Mouse (Mus musculus) limb, embryonic 12.5 days (tissue): ENCODE measurements at regions not wholly inside any gene's neighbourhood (a gene's known extent, or its start where the extent isn't known, plus 50 kb on each side); places are given as distances from the start of the nearest gene placed in this dataset.

Experiments used
- ATAC-seq: fragments of 200-750 bp; cut with Nextera tagmentation; 2 replicates; pipeline ENCODE4 v1.8.0; 2017; ENCODE audit warnings: low read depth, moderate TSS enrichment; ENCODE audit not compliant: insufficient number of reproducible peaks, insufficient read depth, low FRiP score, low TSS enrichment
- H3K27ac ChIP-seq: fragments of 300-500 bp; sonication (generic); 2 replicates; pipeline ENCODE4 v1.5.1; 2016; ENCODE audit warnings: mild to moderate bottlenecking, moderate library complexity
- H3K27me3 ChIP-seq: fragments of 300-500 bp; sonication (generic); 2 replicates; pipeline ENCODE4 v1.6.1; 2016; ENCODE audit warnings: mild to moderate bottlenecking, moderate library complexity
- H3K36me3 ChIP-seq: fragments of 300-500 bp; sonication (generic); 2 replicates; pipeline ENCODE4 v1.6.1; 2016; ENCODE audit warnings: mild to moderate bottlenecking, moderate library complexity
- H3K4me1 ChIP-seq: fragments of 300-500 bp; sonication (generic); replicated peaks from 2 replicates; pipeline ENCODE4 v1.6.1; 2016
- H3K4me2 ChIP-seq: fragments of 300-500 bp; sonication (generic); 2 replicates; pipeline ENCODE4 v1.6.1; 2016; ENCODE audit warnings: mild to moderate bottlenecking, moderate library complexity
- H3K4me3 ChIP-seq: fragments of 300-500 bp; sonication (generic); replicated peaks from 2 replicates; pipeline ENCODE4 v1.5.1; 2016; ENCODE audit warnings: mild to moderate bottlenecking
- H3K9ac ChIP-seq: fragments of 300-500 bp; sonication (generic); replicated peaks from 2 replicates; pipeline ENCODE4 v1.6.1; 2016; ENCODE audit warnings: mild to moderate bottlenecking, moderate library complexity
- H3K9me3 ChIP-seq: fragments of 300-500 bp; sonication (generic); 2 replicates; pipeline ENCODE4 v1.6.1; 2016; ENCODE audit warnings: mild to moderate bottlenecking, moderate library complexity
- WGBS: fragments of 180-500 bp; shearing (Covaris S2); methylation state at CpG from one replicate; pipeline ENCODE4 v1.1.7; 2016; 5-methylcytosine and 5-hydroxymethylcytosine counted together

DNA sequence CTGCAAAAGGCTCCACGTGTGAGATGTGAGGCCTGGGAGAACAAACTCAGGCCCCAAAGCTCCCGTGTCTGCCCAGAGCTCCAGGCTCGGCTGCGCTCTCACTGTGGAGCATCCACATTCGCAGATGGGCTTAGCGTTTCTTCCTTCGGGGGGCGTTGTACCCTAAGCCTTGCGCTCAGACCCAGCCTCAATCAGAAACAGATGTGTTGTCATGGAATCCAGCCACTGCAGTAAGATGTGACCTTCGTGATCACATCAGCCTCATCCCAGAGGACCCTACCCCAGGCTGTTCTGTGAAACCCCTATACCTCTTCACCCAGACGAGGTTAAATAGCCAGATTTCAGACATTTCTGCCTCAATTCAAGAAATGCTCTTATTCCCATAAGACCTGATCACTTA is 260.1 kb downstream of the Cxcl12 start:
- no peaks in the 10 kb centered on the region for H3K36me3 ChIP-seq
- WGBS: 48% methylated on average over 11 of the region's 11 CpGs
- no peak overlapping the region for H3K4me2 ChIP-seq
- no peaks in the 10 kb centered on the region for H3K9me3 ChIP-seq
- ATAC-seq: no peak
- H3K27ac ChIP-seq: peak overlapping the region; percentile 83
- no peak overlapping the region for H3K4me3 ChIP-seq
- no peak overlapping the region for H3K9ac ChIP-seq
- peaks cover 51% of the 10 kb centered on the region for H3K4me1 ChIP-seq
- H3K27me3 ChIP-seq: no peaks in the 10 kb centered on the region; the same call in 1 of the 2 replicates

DNA sequence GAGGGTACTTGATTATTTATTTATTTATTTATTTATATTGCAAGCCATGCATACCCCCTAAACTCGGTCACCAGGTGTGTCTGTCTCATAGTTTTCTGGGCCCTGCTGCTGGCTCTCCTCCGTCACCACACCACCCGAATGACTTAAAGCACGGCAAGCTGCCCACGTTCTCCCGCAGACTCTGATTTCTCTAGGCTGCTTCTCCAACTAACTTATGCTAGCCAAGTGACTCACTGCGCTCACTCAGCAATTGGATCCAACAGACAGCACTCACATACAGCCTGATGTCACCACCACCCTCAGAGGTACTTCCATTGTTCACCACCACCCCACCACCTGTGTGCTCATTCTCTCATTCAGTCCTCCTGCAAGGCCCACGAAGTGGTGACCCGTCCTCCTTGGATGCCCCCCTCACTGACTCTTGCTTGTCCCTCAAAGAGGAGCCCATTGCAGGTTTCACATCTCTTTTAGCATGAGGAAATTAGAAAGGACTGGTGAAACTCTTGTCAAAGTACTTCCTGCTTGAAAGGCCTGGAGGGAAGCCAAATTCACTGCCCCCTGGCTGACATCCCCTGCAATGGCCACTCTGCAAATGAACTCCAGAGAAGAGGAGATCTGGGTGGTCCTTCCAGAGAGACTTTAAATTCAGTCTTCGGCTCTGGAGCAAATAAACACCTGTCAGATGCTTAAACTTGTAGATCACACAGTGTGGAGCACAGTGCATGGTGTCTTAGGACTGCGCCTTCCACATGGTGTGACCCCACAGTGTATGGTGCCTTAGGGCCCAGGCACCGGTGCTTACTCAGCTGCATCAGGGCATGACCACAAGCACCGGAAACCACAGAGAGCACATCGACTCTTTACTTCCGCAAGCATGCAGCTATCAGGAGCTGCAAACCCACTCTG is 262.8 kb downstream of the Cxcl12 start:
- Histone ChIP-seq H3K4me1 (peaks cover 57% of the 10 kb centered on the region), H3K9me3 (no peaks in the 10 kb centered on the region), H3K4me2 (no peak overlapping the region), H3K9ac (no peak overlapping the region), H3K27me3 (no peaks in the 10 kb centered on the region; the same call in none of the 2 replicates), H3K27ac (0 out of 2 replicates have a peak overlapping the region, but pooled peaks have one; percentile 12), H3K4me3 (no peak overlapping the region), H3K36me3 (no peaks in the 10 kb centered on the region)
- 70% methylated on average over 15 of the region's 15 CpGs for WGBS
- no peak for ATAC-seq

DNA sequence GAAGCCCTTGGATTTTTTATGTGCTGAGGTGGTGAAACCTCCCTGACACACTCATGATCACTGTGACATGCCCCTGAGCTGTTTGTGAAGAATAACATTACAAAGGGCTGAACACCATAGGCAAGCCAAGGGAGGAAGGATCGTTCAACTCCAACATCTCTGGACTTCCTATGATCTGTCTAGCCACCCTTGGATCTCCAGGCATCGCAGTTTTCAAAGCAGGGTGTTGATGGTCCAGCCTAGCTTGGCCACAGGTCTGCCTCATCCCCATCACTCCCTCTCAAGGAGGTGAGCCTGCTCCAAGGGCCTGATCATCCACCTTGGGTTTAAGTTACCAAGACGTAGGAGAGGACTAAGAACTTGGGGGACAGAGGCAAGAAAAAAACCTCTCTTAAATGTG is 268.5 kb downstream of the Cxcl12 start:
- Histone ChIP-seq H3K9ac (no peak overlapping the region), H3K27ac (no peak overlapping the region), H3K36me3 (no peaks in the 10 kb centered on the region), H3K4me3 (no peak overlapping the region), H3K4me1 (peaks cover 15% of the 10 kb centered on the region), H3K27me3 (no peaks in the 10 kb centered on the region; the same call in none of the 2 replicates), H3K4me2 (no peak overlapping the region), H3K9me3 (no peaks in the 10 kb centered on the region)
- 87% methylated on average over 3 of the region's 3 CpGs for WGBS
- ATAC-seq: no peak

DNA sequence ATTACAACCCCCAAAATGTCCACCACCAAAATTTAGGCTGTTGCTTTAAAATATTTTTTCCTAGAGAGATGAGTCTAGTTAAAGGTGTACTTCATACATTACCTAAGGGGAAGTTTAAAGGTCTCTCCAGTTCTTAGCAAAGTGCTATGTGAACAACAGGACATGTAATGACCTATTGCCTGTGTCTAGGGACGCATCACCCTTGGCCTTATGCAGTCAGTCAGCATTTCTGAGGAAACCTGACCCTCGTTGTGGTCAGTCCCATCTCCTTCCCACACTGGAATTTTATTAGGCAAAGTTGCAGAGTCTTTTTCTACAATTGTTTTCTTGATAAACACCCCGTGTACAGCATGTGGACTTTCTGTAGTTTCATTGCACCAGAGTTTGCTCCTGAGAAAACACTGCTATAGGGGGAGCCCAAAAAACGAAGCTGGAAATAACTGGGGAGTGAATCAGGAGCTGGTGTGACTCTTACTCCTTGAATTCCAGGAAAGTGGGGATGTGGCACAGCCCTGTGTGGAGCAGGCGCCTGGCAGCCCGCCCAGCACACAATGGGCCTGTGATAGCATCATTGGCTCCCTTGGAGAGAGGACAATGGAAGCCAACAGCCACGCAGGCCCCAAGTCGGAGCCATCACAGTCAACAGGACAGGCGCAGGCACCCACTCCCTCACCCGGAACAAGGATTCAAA is 269.2 kb downstream of the Cxcl12 start:
- WGBS: 80% methylated on average over 10 of the region's 10 CpGs
- Histone ChIP-seq H3K27ac (no peak overlapping the region), H3K9me3 (no peaks in the 10 kb centered on the region), H3K4me2 (no peak overlapping the region), H3K36me3 (no peaks in the 10 kb centered on the region), H3K9ac (no peak overlapping the region), H3K4me1 (peaks cover 11% of the 10 kb centered on the region), H3K4me3 (no peak overlapping the region), H3K27me3 (no peaks in the 10 kb centered on the region; the same call in none of the 2 replicates)
- no peak for ATAC-seq

DNA sequence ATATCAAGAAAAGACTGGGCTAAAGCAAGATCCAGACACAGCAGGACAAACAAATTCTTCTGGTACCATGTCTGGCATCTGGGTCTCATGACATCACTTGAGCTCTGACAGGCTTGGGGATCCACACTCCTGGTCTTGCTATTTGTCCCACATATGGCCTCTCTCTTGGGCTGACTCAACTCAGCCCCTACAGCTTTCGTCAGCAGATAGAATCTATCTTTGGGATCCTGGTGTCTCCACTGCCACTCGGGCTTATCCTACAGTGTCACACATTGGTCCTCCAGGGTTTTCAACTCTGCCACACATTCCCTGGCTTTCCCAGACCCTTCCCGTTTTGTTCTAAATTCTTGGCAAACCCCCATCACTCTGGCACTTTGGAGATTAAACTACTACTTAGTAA is 280.3 kb downstream of the Cxcl12 start:
- Histone ChIP-seq H3K27me3 (no peaks in the 10 kb centered on the region), H3K9me3 (no peaks in the 10 kb centered on the region), H3K4me2 (no peak overlapping the region), H3K9ac (no peak overlapping the region), H3K27ac (no peak overlapping the region), H3K4me3 (no peak overlapping the region), H3K4me1 (peaks cover 6% of the 10 kb centered on the region; the same call in 1 of the 2 replicates), H3K36me3 (no peaks in the 10 kb centered on the region)
- no peak for ATAC-seq
- WGBS: 72% methylated on average over 3 of the region's 3 CpGs

DNA sequence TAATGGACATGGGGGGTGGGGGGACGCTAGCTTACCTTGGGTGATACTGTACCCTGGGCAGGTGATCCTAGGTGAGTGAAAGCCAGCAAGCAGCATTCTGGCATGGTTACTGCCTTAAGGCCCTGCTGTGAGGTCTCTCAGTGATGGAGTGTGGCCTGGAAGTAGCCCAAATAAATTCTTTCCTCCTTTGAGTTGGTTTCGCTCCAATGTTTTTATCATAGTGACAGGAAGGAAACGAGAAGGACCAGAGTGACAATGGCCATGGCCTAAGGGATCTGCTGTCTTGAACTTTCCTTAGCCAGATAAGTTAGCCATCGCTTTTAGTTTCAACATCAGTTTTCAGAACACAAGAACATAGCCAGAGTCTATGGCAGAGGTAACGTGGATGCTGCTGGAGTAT is 282.7 kb downstream of the Cxcl12 start:
- 83% methylated on average over 5 of the region's 5 CpGs for WGBS
- Histone ChIP-seq H3K4me2 (no peak overlapping the region), H3K4me3 (no peak overlapping the region), H3K9ac (no peak overlapping the region), H3K27me3 (no peaks in the 10 kb centered on the region), H3K4me1 (peaks cover 6% of the 10 kb centered on the region; the same call in 1 of the 2 replicates), H3K27ac (no peak overlapping the region), H3K9me3 (no peaks in the 10 kb centered on the region), H3K36me3 (no peaks in the 10 kb centered on the region)
- no peak for ATAC-seq

DNA sequence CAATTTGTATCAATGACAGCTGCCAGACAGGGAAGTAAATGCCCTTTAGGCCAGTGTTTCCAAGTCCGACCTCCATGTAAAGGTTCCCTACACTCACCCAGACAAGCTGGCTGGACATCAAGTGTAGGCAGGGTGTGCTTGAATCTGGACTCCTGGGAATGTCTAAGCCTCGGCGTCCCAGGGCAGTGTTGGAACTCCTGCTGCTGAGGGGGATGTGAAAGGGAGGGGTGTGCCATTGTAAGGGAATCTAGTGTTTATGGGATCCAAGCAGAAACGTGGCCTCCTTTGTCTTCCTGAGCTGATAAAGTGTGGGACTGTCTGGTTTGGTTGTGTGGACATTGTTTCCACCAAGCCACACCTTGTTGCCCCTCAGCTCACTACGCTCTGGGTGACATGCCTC is 291.9 kb downstream of the Cxcl12 start:
- H3K9ac ChIP-seq: no peak overlapping the region
- no peak overlapping the region for H3K4me2 ChIP-seq
- no peak for ATAC-seq
- H3K27ac ChIP-seq: no peak overlapping the region
- no peaks in the 10 kb centered on the region for H3K9me3 ChIP-seq
- no peaks in the 10 kb centered on the region for H3K27me3 ChIP-seq
- WGBS: 42% methylated on average over 5 of the region's 5 CpGs
- H3K4me3 ChIP-seq: no peak overlapping the region
- H3K4me1 ChIP-seq: peaks cover 3% of the 10 kb centered on the region
- no peaks in the 10 kb centered on the region for H3K36me3 ChIP-seq

DNA sequence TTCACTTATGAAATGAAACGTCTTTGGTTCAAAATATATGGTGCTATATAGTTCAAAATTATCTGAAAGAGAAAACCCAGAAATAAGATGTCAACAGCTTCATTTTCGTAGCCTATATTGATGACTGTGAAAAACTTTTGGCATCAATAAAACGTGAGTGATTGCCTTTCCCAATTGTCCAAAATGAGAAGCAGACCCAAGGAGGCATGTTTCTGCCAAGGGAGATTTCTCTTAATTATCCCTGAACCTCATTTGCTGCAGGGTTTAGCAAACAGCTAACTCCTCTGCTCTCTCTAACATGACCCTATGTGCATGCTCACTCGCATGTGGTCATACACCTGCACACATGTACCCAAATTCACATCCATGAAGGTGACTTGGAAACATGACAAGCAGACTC is 296.8 kb downstream of the Cxcl12 start:
- Histone ChIP-seq H3K36me3 (no peaks in the 10 kb centered on the region), H3K27me3 (no peaks in the 10 kb centered on the region), H3K4me2 (no peak overlapping the region), H3K27ac (no peak overlapping the region), H3K9me3 (no peaks in the 10 kb centered on the region), H3K9ac (no peak overlapping the region), H3K4me3 (no peak overlapping the region), H3K4me1 (peaks cover 8% of the 10 kb centered on the region)
- 32% methylated on average over 4 of the region's 4 CpGs for WGBS
- no peak for ATAC-seq

DNA sequence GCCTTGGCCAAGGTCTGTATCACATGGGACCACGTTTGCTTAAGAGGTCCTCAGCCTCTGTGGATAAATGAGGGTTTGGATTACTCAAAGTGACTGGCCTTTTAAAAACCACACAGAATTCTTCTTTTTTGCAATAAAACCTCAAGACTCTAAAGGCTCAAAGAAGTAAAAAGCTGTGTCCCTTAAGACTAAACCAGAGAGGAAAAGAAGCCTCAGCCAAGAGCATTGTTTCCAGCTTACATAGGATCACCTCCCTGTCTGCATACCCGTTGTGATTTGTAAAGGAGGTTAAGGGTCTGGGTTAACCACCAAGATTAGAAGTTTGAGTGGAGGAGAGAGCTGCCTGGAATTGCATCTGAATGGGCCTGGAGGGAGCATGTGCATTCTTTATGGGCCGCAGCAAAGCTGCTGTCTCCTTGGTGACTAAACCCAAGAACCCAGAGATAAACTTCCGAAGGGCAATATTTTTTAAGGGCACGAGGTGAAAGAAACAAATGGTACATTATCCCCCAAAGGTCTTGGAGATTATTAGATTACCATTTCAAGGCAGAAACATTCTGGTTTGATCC is 297.4 kb downstream of the Cxcl12 start:
- H3K36me3 ChIP-seq: no peaks in the 10 kb centered on the region
- H3K27ac ChIP-seq: no peak overlapping the region
- H3K4me2 ChIP-seq: no peak overlapping the region
- WGBS: 33% methylated on average over 5 of the region's 5 CpGs
- H3K9ac ChIP-seq: no peak overlapping the region
- no peak for ATAC-seq
- H3K27me3 ChIP-seq: no peaks in the 10 kb centered on the region
- no peak overlapping the region for H3K4me3 ChIP-seq
- no peaks in the 10 kb centered on the region for H3K9me3 ChIP-seq
- H3K4me1 ChIP-seq: peaks cover 7% of the 10 kb centered on the region; the same call in 1 of the 2 replicates

DNA sequence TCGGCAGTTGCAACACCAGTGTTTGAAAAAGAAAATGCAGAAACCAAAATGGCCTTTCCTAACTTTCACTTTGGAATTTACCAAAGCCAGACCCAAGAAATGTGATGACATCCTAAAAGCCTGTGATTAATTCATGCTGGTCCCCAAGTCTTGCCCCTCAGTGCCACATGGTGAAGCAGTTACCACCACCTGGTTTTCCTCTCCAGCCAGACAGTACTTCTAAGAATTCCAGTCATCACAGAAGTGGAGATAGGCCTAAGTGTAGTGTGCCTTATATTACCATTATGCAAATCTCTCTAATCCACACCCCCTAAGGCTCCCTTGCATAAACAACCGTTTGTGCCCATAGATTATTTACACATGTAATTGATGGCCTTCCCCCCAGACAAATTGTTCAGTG is 311.0 kb downstream of the Cxcl12 start:
- no peak for ATAC-seq
- H3K9ac ChIP-seq: no peak overlapping the region
- H3K9me3 ChIP-seq: no peaks in the 10 kb centered on the region
- H3K4me3 ChIP-seq: no peak overlapping the region
- 19% methylated on average over 2 of the region's 2 CpGs for WGBS
- H3K4me1 ChIP-seq: peaks cover 24% of the 10 kb centered on the region
- H3K27ac ChIP-seq: no peak overlapping the region
- H3K27me3 ChIP-seq: no peaks in the 10 kb centered on the region
- no peaks in the 10 kb centered on the region for H3K36me3 ChIP-seq
- no peak overlapping the region for H3K4me2 ChIP-seq

DNA sequence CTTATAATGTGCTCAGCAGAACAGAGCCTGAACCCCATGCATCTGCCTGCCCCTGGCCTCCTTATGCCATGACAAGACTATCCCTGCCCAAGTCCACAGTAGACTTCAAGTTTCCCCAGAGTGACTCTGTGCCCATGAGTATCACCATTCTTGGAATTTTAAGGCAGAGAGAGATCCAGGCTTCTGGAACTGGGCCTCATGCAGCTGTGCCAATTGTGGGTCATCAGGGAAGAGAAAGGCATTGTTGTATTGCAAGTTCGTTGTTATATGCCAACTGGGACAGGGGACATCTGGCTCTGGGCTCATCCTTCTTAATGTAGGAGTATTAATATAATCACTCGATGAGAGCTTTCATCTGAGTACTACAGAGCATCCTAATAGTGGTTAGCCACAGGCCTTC is 312.1 kb downstream of the Cxcl12 start:
- Histone ChIP-seq H3K9ac (no peak overlapping the region), H3K4me2 (no peak overlapping the region), H3K36me3 (no peaks in the 10 kb centered on the region), H3K4me3 (no peak overlapping the region), H3K27ac (0 out of 2 replicates have a peak overlapping the region, but pooled peaks have one; percentile 41), H3K9me3 (no peaks in the 10 kb centered on the region), H3K27me3 (no peaks in the 10 kb centered on the region), H3K4me1 (peaks cover 24% of the 10 kb centered on the region)
- ATAC-seq: no peak
- WGBS: 87% methylated on average over 2 of the region's 2 CpGs
